Mouse (Mus musculus) myocyte (in vitro differentiated cells): ENCODE data around the gene Alox12b.

Source experiments
- CEBPB ChIP-seq: IDR thresholded peaks from 2 replicates; pipeline ENCODE4 v1.6.1; 2011; ENCODE audit warnings: mild to moderate bottlenecking, moderate library complexity; ENCODE audit not compliant: poor library complexity, insufficient read depth, severe bottlenecking
- POLR2A ChIP-seq: IDR thresholded peaks from one replicate; pipeline ENCODE4 v1.6.1; 2011; ENCODE audit warnings: low read depth, mild to moderate bottlenecking, control low read depth, moderate library complexity; ENCODE audit not compliant: insufficient read length
- TCF12 ChIP-seq: IDR thresholded peaks from one replicate; pipeline ENCODE4 v1.6.1; 2011; ENCODE audit warnings: mild to moderate bottlenecking, control low read depth; ENCODE audit not compliant: poor library complexity, insufficient read depth, severe bottlenecking
- USF1 ChIP-seq: IDR thresholded peaks from one replicate; pipeline ENCODE4 v1.6.1; 2011; ENCODE audit warnings: low read depth, mild to moderate bottlenecking, control low read depth, moderate library complexity

DNA sequence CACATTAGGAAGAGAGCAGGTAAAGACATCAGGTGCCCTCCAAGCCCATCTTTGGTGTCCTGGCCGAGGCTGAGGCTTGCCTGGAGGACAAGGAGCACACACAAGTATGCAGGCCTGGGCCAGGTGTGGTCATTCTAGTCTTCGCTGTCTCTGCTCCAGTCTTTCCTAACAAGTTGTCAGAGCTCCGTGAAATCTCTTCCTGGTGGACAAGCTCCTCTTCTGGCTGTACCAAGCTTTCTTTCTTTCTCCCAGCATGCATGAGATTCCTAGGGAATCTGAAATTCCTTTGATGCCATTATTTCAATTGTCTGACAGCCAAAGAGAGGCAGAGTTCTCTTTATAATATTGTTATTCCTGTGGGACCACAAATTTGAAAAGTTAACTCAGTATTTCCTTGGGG lies 22.7 kb downstream of the Alox12b start:
- TF ChIP-seq POLR2A (no peak), TCF12 (no peak), CEBPB (no peak), USF1 (no peak)
